Mouse (Mus musculus): ENCODE measurements around the gene Bag1. TPM values are rescaled to one million over a fixed set of nuclear protein-coding genes. Genes with fewer than 3 reads are reported as not detected.
"Not testable (repeated sequence)": the region's sequence is repeated elsewhere in the genome, so short reads cannot be mapped to it uniquely, and the experiment has no call there.

The Bag1 gene
- polyA plus RNA-seq, 1 experiment from 2014 or later, result 248 TPM

DNA sequence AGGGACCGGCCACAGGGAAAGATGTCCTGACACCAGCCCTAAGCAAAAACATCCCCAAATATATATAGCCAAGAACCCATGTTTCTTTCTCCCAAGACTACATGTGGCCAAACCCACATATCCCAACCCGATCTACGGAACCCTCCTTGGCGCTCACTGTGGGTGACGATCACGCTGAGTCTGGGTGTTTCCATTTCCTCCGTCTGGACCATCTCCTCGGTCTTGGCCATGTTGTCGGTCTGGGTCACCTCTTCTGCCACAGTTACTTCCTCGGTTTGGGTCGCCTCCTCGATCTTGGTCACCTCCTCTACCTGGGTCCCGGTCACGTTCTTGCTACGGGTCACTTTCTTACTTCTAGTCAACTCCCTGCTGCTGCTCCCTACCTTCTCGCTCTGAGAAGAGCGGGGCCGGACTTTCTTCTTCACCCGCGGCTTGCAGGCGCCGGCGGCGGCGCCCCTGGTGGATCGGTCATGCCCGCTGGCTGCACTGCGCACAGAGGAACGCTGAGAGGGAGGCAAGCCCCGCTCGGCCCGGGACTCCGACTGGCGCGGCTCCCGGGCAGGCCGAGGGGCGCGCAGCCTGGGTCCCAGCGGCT lies 432 bp downstream of the Bag1 start:
- peak; percentile 30; the same call in 1 of the 2 replicates for ATAC-seq (ENCODE audit: low FRiP score, low TSS enrichment)
- Histone ChIP-seq H3K4me1 (ENCODE audit: control insufficient read depth, insufficient read depth, low read length) (peaks cover 19% of the 10 kb centered on the region), H3K4me3 (ENCODE audit: low read length) (peak overlapping the region; percentile 63), H3K36me3 (ENCODE audit: control insufficient read depth, insufficient read depth, low read length) (peaks cover 53% of the 10 kb centered on the region), H3K9ac (ENCODE audit: low read depth, low read length) (peak overlapping the region; percentile 75), H3K4me2 (replicated peaks; ENCODE audit: low read depth, low read length) (peak overlapping the region; percentile 61), H3K27me3 (ENCODE audit: control insufficient read depth, insufficient read depth, low read length) (no peaks in the 10 kb centered on the region), H3K9me3 (ENCODE audit: control insufficient read depth, low read length) (no peaks in the 10 kb centered on the region), H3K27ac (ENCODE audit: low read depth, low read length) (peak overlapping the region; percentile 51)
- WGBS, result 2% methylated on average over 35 of the region's 40 CpGs

DNA sequence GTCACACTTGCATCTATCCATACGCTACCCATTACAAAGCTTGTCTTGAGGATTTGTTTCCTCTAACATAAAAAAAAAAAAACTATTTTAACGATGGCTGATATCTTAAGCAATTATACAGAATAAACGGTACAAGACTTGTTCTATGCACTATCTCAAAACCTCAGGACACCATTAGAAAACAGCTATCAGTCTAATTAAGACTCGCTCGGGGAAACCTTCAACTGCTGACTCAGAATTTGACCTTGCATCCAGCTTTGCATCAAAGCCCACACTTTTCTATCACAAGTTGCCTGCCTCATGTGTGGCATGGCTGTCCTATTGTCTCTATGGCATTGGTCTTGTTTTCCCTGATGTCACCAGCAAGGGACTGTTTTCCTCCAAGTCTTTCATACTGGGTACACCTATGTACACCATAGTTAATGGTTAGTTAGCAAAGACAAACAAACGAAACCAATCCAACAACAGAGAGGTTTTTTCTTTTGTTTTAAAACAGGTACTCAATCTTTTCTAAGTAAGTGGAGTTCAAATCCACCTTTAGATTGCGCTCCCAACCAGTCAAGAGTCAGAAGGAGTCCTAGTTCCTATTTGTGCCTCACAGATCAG lies 1.5 kb downstream of the Bag1 start:
- Histone ChIP-seq H3K27ac (ENCODE audit: low read depth, low read length) (no peak overlapping the region), H3K4me3 (ENCODE audit: low read length) (peak overlapping the region; percentile 63)
- WGBS, result 87% methylated on average over 7 of the region's 7 CpGs

GRCm38 (mm10) chr4:40943651-40944050 lies 4.4 kb downstream of the Bag1 start:
- no peak for ATAC-seq (ENCODE audit: low FRiP score, low TSS enrichment)
- 97% methylated on average over 5 of the region's 5 CpGs for WGBS
- H3K27me3 ChIP-seq (ENCODE audit: control insufficient read depth, insufficient read depth, low read length), result no peaks in the 10 kb centered on the region
- no peak overlapping the region for H3K27ac ChIP-seq (ENCODE audit: low read depth, low read length)
- peaks cover 12% of the 10 kb centered on the region for H3K4me1 ChIP-seq (ENCODE audit: control insufficient read depth, insufficient read depth, low read length)
- peaks cover 3% of the 10 kb centered on the region; the same call in 1 of the 2 replicates for H3K9me3 ChIP-seq (ENCODE audit: control insufficient read depth, low read length)
- no peak overlapping the region for H3K4me3 ChIP-seq (ENCODE audit: low read length)
- H3K4me2 ChIP-seq (replicated peaks; ENCODE audit: low read depth, low read length), result no peak overlapping the region
- peaks cover 71% of the 10 kb centered on the region for H3K36me3 ChIP-seq (ENCODE audit: control insufficient read depth, insufficient read depth, low read length)
- H3K9ac ChIP-seq (ENCODE audit: low read depth, low read length), result no peak overlapping the region

More for the DNA sequence above, 1.5 kb downstream of the Bag1 start:
- H3K4me2 ChIP-seq (replicated peaks; ENCODE audit: low read depth, low read length), result peak overlapping the region; percentile 61
- peaks cover 55% of the 10 kb centered on the region for H3K36me3 ChIP-seq (ENCODE audit: control insufficient read depth, insufficient read depth, low read length)
- no peaks in the 10 kb centered on the region for H3K27me3 ChIP-seq (ENCODE audit: control insufficient read depth, insufficient read depth, low read length)
- peak overlapping the region; percentile 75; the same call in 1 of the 2 replicates for H3K9ac ChIP-seq (ENCODE audit: low read depth, low read length)
- ATAC-seq (ENCODE audit: low FRiP score, low TSS enrichment), result no peak
- H3K4me1 ChIP-seq (ENCODE audit: control insufficient read depth, insufficient read depth, low read length), result peaks cover 19% of the 10 kb centered on the region
- H3K9me3 ChIP-seq (ENCODE audit: control insufficient read depth, low read length), result no peaks in the 10 kb centered on the region

GRCm38 (mm10) chr4:40938793-40939192 lies 9.3 kb downstream of the Bag1 start:
- Histone ChIP-seq H3K27me3 (ENCODE audit: control insufficient read depth, insufficient read depth, low read length) (no peaks in the 10 kb centered on the region), H3K9me3 (ENCODE audit: control insufficient read depth, low read length) (peaks cover 3% of the 10 kb centered on the region; the same call in 1 of the 2 replicates), H3K27ac (ENCODE audit: low read depth, low read length) (no peak overlapping the region), H3K4me3 (ENCODE audit: low read length) (no peak overlapping the region), H3K9ac (ENCODE audit: low read depth, low read length) (no peak overlapping the region), H3K36me3 (ENCODE audit: control insufficient read depth, insufficient read depth, low read length) (peaks cover 95% of the 10 kb centered on the region), H3K4me2 (replicated peaks; ENCODE audit: low read depth, low read length) (no peak overlapping the region), H3K4me1 (ENCODE audit: control insufficient read depth, insufficient read depth, low read length) (no peaks in the 10 kb centered on the region)
- no peak for ATAC-seq (ENCODE audit: low FRiP score, low TSS enrichment)
- 97% methylated on average over 5 of the region's 5 CpGs for WGBS

- Histone ChIP-seq H3K27me3 (ENCODE audit: control insufficient read depth, insufficient read depth, low read length) (no peaks in the 10 kb centered on the region), H3K9ac (ENCODE audit: low read depth, low read length) (no peak overlapping the region), H3K36me3 (ENCODE audit: control insufficient read depth, insufficient read depth, low read length) (peaks cover 89% of the 10 kb centered on the region), H3K4me2 (replicated peaks; ENCODE audit: low read depth, low read length) (no peak overlapping the region), H3K4me1 (ENCODE audit: control insufficient read depth, insufficient read depth, low read length) (no peaks in the 10 kb centered on the region), H3K4me3 (ENCODE audit: low read length) (no peak overlapping the region), H3K9me3 (ENCODE audit: control insufficient read depth, low read length) (peaks cover 3% of the 10 kb centered on the region; the same call in 1 of the 2 replicates), H3K27ac (ENCODE audit: low read depth, low read length) (no peak overlapping the region)
- WGBS, result 94% methylated on average over 9 of the region's 9 CpGs
- no peak for ATAC-seq (ENCODE audit: low FRiP score, low TSS enrichment)
These were observed 11.8 kb downstream of the Bag1 start for GRCm38 (mm10) chr4:40936175-40936839.

GRCm38 (mm10) chr4:40934369-40934768 lies 13.7 kb downstream of the Bag1 start:
- H3K4me2 ChIP-seq (replicated peaks; ENCODE audit: low read depth, low read length); H3K27ac ChIP-seq (ENCODE audit: low read depth, low read length); H3K4me1 ChIP-seq (ENCODE audit: control insufficient read depth, insufficient read depth, low read length); H3K9me3 ChIP-seq (ENCODE audit: control insufficient read depth, low read length); H3K9ac ChIP-seq (ENCODE audit: low read depth, low read length); H3K27me3 ChIP-seq (ENCODE audit: control insufficient read depth, insufficient read depth, low read length); H3K4me3 ChIP-seq (ENCODE audit: low read length); ATAC-seq (ENCODE audit: low FRiP score, low TSS enrichment): not testable (repeated sequence)
- peaks cover 69% of the 10 kb centered on the region for H3K36me3 ChIP-seq (ENCODE audit: control insufficient read depth, insufficient read depth, low read length)
- 88% methylated on average over 3 of the region's 3 CpGs for WGBS

DNA sequence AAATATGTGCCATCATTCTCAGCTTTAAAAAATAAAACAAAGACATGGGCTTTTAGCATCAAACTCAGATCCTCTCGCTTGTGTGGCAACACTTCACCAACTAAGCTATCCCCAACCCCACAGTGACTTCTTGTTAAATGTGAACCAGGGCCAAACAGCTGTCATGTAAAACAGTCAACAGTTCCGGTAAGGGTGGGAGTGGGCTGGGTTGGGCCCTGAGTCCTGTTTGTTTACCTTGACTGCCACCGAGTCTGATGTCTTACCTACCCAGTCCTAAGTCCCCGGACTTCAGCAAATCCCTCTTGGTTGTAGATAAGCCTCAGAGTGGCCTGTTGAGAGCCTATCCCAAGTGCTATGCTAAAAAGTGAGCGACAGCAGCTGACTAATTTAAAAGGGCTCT lies 14.4 kb downstream of the Bag1 start:
- ATAC-seq (ENCODE audit: low FRiP score, low TSS enrichment), result no peak
- no peak overlapping the region for H3K27ac ChIP-seq (ENCODE audit: low read depth, low read length)
- H3K9ac ChIP-seq (ENCODE audit: low read depth, low read length), result no peak overlapping the region
- peaks cover 63% of the 10 kb centered on the region for H3K36me3 ChIP-seq (ENCODE audit: control insufficient read depth, insufficient read depth, low read length)
- no peaks in the 10 kb centered on the region; the same call in 1 of the 2 replicates for H3K4me1 ChIP-seq (ENCODE audit: control insufficient read depth, insufficient read depth, low read length)
- 90% methylated on average over 5 of the region's 5 CpGs for WGBS
- no peak overlapping the region for H3K4me2 ChIP-seq (replicated peaks; ENCODE audit: low read depth, low read length)
- no peaks in the 10 kb centered on the region for H3K27me3 ChIP-seq (ENCODE audit: control insufficient read depth, insufficient read depth, low read length)
- no peaks in the 10 kb centered on the region for H3K9me3 ChIP-seq (ENCODE audit: control insufficient read depth, low read length)
- H3K4me3 ChIP-seq (ENCODE audit: low read length), result no peak overlapping the region

- WGBS, result 46% methylated on average over 7 of the region's 7 CpGs
- Histone ChIP-seq H3K9ac (ENCODE audit: low read depth, low read length) (no peak overlapping the region), H3K4me1 (ENCODE audit: control insufficient read depth, insufficient read depth, low read length) (no peaks in the 10 kb centered on the region; the same call in 1 of the 2 replicates), H3K27me3 (ENCODE audit: control insufficient read depth, insufficient read depth, low read length) (no peaks in the 10 kb centered on the region), H3K4me3 (ENCODE audit: low read length) (no peak overlapping the region), H3K4me2 (replicated peaks; ENCODE audit: low read depth, low read length) (no peak overlapping the region), H3K27ac (ENCODE audit: low read depth, low read length) (no peak overlapping the region), H3K9me3 (ENCODE audit: control insufficient read depth, low read length) (no peaks in the 10 kb centered on the region), H3K36me3 (ENCODE audit: control insufficient read depth, insufficient read depth, low read length) (peaks cover 21% of the 10 kb centered on the region; the same call in 1 of the 2 replicates)
- ATAC-seq (ENCODE audit: low FRiP score, low TSS enrichment), result no peak
These were observed 19.0 kb downstream of the Bag1 start for GRCm38 (mm10) chr4:40929046-40929445.

DNA sequence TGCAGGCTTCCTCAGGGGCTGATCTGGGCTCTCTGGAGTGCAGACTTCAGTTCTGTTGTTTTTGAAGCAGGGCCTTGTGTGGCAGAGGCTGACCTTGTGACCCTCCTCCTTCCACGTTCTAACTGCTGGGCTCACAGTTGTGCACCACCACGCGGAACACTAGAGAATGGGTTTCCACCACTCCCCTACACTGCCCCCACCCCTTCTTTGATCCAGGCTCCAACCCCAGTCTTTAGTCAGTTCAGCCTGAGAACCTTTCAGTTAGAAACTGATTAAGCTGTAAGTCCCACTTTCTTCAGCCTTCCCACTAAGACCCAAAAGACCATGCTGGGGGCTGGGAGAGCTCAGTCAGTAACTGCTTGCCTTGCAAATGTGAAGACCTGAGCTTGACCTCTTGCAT lies 22.5 kb downstream of the Bag1 start:
- H3K4me3 ChIP-seq (ENCODE audit: low read length), result no peak overlapping the region
- H3K36me3 ChIP-seq (ENCODE audit: control insufficient read depth, insufficient read depth, low read length), result no peaks in the 10 kb centered on the region
- no peak overlapping the region for H3K9ac ChIP-seq (ENCODE audit: low read depth, low read length)
- ATAC-seq (ENCODE audit: low FRiP score, low TSS enrichment), result peak; percentile 56; the same call in 1 of the 2 replicates
- no peaks in the 10 kb centered on the region; the same call in 1 of the 2 replicates for H3K4me1 ChIP-seq (ENCODE audit: control insufficient read depth, insufficient read depth, low read length)
- 30% methylated on average over 3 of the region's 3 CpGs for WGBS
- no peaks in the 10 kb centered on the region for H3K27me3 ChIP-seq (ENCODE audit: control insufficient read depth, insufficient read depth, low read length)
- no peaks in the 10 kb centered on the region for H3K9me3 ChIP-seq (ENCODE audit: control insufficient read depth, low read length)
- no peak overlapping the region for H3K4me2 ChIP-seq (replicated peaks; ENCODE audit: low read depth, low read length)
- no peak overlapping the region for H3K27ac ChIP-seq (ENCODE audit: low read depth, low read length)
